Mouse (Mus musculus): ENCODE data around the gene Gm28374. TPM values are rescaled to one million over a fixed set of nuclear protein-coding genes. Genes with fewer than 3 reads are reported as not detected.

The Gm28374 gene
- polyA plus RNA-seq, 1 experiment, result 0.26 TPM

- Histone ChIP-seq H3K79me2 (ENCODE audit: control insufficient read depth, insufficient read depth) (peaks cover 17% of the 10 kb centered on the region), H3K36me3 (ENCODE audit: control insufficient read depth, insufficient read depth) (peaks cover 3% of the 10 kb centered on the region)
- peak in 2 of 3 experiments; percentile 38 to 77 for TF ChIP-seq MYOG (IDR thresholded peaks at IDR 0.05; ENCODE audit: control insufficient read depth in 1 of 3, insufficient read depth in 1 of 3, insufficient read length in 2 of 3, low read depth in 2 of 3)
- TF ChIP-seq REST (IDR thresholded peaks at IDR 0.05; ENCODE audit: insufficient read depth, insufficient read length), result no peak
- TF ChIP-seq POLR2AphosphoS2 (IDR thresholded peaks at IDR 0.05; ENCODE audit: insufficient read length, low read depth), result peak; percentile 64
- TF ChIP-seq TCF3 (IDR thresholded peaks at IDR 0.05; ENCODE audit: insufficient read length, low read depth), result no peak
- no peak for TF ChIP-seq TCF12 (IDR thresholded peaks at IDR 0.05; ENCODE audit: insufficient read depth, poor library complexity, severe bottlenecking)
- TF ChIP-seq SRF (IDR thresholded peaks at IDR 0.05; ENCODE audit: control insufficient read depth, insufficient read length, low read depth), result peak; percentile 78
- TF ChIP-seq MYOD1 (IDR thresholded peaks at IDR 0.05; ENCODE audit: control insufficient read depth in 1 of 3, insufficient read length in 2 of 3, low read depth in 2 of 3), result peak in 2 of 3 experiments; percentile 44 to 52
- TF ChIP-seq CEBPB (IDR thresholded peaks at IDR 0.05; ENCODE audit: insufficient read depth, poor library complexity, severe bottlenecking), result 0 out of 2 replicates have a peak, but pooled peaks have one; percentile 1
- TF ChIP-seq POLR2A (IDR thresholded peaks at IDR 0.05; ENCODE audit: insufficient read length, low read depth), result peak; percentile 55
- TF ChIP-seq E2F4 (IDR thresholded peaks at IDR 0.05; ENCODE audit: insufficient read depth), result no peak
- TF ChIP-seq MAX (IDR thresholded peaks at IDR 0.05; ENCODE audit: low read depth), result peak; percentile 75
- no peak for TF ChIP-seq USF1 (IDR thresholded peaks at IDR 0.05; ENCODE audit: low read depth)
Observed at GRCm38 (mm10) chr19:6076564-6077393, 5.3 kb downstream of the Gm28374 start, which contains the start of gene Vps51. Gene Vps51, minus strand, starts transcription at chr19:6077231.

GRCm38 (mm10) chr19:6073889-6074288, 8.2 kb downstream of the Gm28374 start:
- Histone ChIP-seq H3K36me3 (ENCODE audit: control insufficient read depth, insufficient read depth) (peaks cover 3% of the 10 kb centered on the region), H3K4me2 (ENCODE audit: low read depth) (no peak overlapping the region), H3K27me3 (ENCODE audit: control insufficient read depth, insufficient read depth, insufficient read length) (no peaks in the 10 kb centered on the region), H3K4me3 (no peak overlapping the region), H3K79me2 (ENCODE audit: control insufficient read depth, insufficient read depth) (peaks cover 17% of the 10 kb centered on the region), H3ac (ENCODE audit: control insufficient read depth, insufficient read length) (no peak overlapping the region)
- no peak for TF ChIP-seq SRF (IDR thresholded peaks at IDR 0.05; ENCODE audit: control insufficient read depth, insufficient read length, low read depth)
- TF ChIP-seq POLR2AphosphoS2 (IDR thresholded peaks at IDR 0.05; ENCODE audit: insufficient read length, low read depth), result no peak
- TF ChIP-seq REST (IDR thresholded peaks at IDR 0.05; ENCODE audit: insufficient read depth, insufficient read length), result no peak
- no peak for TF ChIP-seq MYOD1 (IDR thresholded peaks at IDR 0.05; ENCODE audit: control insufficient read depth in 1 of 3, insufficient read length in 2 of 3, low read depth in 2 of 3)
- TF ChIP-seq USF1 (IDR thresholded peaks at IDR 0.05; ENCODE audit: low read depth), result no peak
- no peak for TF ChIP-seq TCF12 (IDR thresholded peaks at IDR 0.05; ENCODE audit: insufficient read depth, poor library complexity, severe bottlenecking)
- TF ChIP-seq E2F4 (IDR thresholded peaks at IDR 0.05; ENCODE audit: insufficient read depth), result no peak
- no peak for TF ChIP-seq MAX (IDR thresholded peaks at IDR 0.05; ENCODE audit: low read depth)
- TF ChIP-seq MYOG (IDR thresholded peaks at IDR 0.05; ENCODE audit: control insufficient read depth in 1 of 3, insufficient read depth in 1 of 3, insufficient read length in 2 of 3, low read depth in 2 of 3), result no peak
- TF ChIP-seq TCF3 (IDR thresholded peaks at IDR 0.05; ENCODE audit: insufficient read length, low read depth), result no peak
- no peak for TF ChIP-seq CEBPB (IDR thresholded peaks at IDR 0.05; ENCODE audit: insufficient read depth, poor library complexity, severe bottlenecking)
- TF ChIP-seq POLR2A (IDR thresholded peaks at IDR 0.05; ENCODE audit: insufficient read length, low read depth), result no peak

More at GRCm38 (mm10) chr19:6076564-6077393, 5.3 kb downstream of the Gm28374 start, which contains the start of gene Vps51:
- Histone ChIP-seq H3K27me3 (ENCODE audit: control insufficient read depth, insufficient read depth, insufficient read length) (no peaks in the 10 kb centered on the region), H3ac (ENCODE audit: control insufficient read depth, insufficient read length) (peak within 1 kb of the TSS; percentile 17), H3K4me3 (peak within 1 kb of the TSS; percentile 65), H3K4me2 (ENCODE audit: low read depth) (peak within 1 kb of the TSS; percentile 95)

GRCm38 (mm10) chr19:6071261-6071660, 10.8 kb downstream of the Gm28374 start:
- H3K36me3 ChIP-seq (ENCODE audit: control insufficient read depth, insufficient read depth), result peaks cover 3% of the 10 kb centered on the region
- peaks cover 14% of the 10 kb centered on the region for H3K79me2 ChIP-seq (ENCODE audit: control insufficient read depth, insufficient read depth)
- H3K4me3 ChIP-seq, result no peak overlapping the region
- H3ac ChIP-seq (ENCODE audit: control insufficient read depth, insufficient read length), result no peak overlapping the region
- no peak overlapping the region for H3K4me2 ChIP-seq (ENCODE audit: low read depth)
- TF ChIP-seq REST (IDR thresholded peaks at IDR 0.05; ENCODE audit: insufficient read depth, insufficient read length), result no peak
- TF ChIP-seq CEBPB (IDR thresholded peaks at IDR 0.05; ENCODE audit: insufficient read depth, poor library complexity, severe bottlenecking), result no peak
- TF ChIP-seq USF1 (IDR thresholded peaks at IDR 0.05; ENCODE audit: low read depth), result no peak
- TF ChIP-seq MYOD1 (IDR thresholded peaks at IDR 0.05; ENCODE audit: control insufficient read depth in 1 of 3, insufficient read length in 2 of 3, low read depth in 2 of 3), result no peak
- TF ChIP-seq MAX (IDR thresholded peaks at IDR 0.05; ENCODE audit: low read depth), result no peak
- no peak for TF ChIP-seq TCF12 (IDR thresholded peaks at IDR 0.05; ENCODE audit: insufficient read depth, poor library complexity, severe bottlenecking)
- no peak for TF ChIP-seq SRF (IDR thresholded peaks at IDR 0.05; ENCODE audit: control insufficient read depth, insufficient read length, low read depth)
- TF ChIP-seq POLR2AphosphoS2 (IDR thresholded peaks at IDR 0.05; ENCODE audit: insufficient read length, low read depth), result no peak
- no peak for TF ChIP-seq MYOG (IDR thresholded peaks at IDR 0.05; ENCODE audit: control insufficient read depth in 1 of 3, insufficient read depth in 1 of 3, insufficient read length in 2 of 3, low read depth in 2 of 3)
- no peaks in the 10 kb centered on the region for H3K27me3 ChIP-seq (ENCODE audit: control insufficient read depth, insufficient read depth, insufficient read length)

GRCm38 (mm10) chr19:6070571-6071250, 11.3 kb downstream of the Gm28374 start:
- no peaks in the 10 kb centered on the region for H3K27me3 ChIP-seq (ENCODE audit: control insufficient read depth, insufficient read depth, insufficient read length)
- no peak overlapping the region for H3K4me3 ChIP-seq
- TF ChIP-seq REST (IDR thresholded peaks at IDR 0.05; ENCODE audit: insufficient read depth, insufficient read length) (no peak), E2F4 (IDR thresholded peaks at IDR 0.05; ENCODE audit: insufficient read depth) (no peak), USF1 (IDR thresholded peaks at IDR 0.05; ENCODE audit: low read depth) (no peak), MYOG (IDR thresholded peaks at IDR 0.05; ENCODE audit: control insufficient read depth in 1 of 3, insufficient read depth in 1 of 3, insufficient read length in 2 of 3, low read depth in 2 of 3) (no peak), TCF12 (IDR thresholded peaks at IDR 0.05; ENCODE audit: insufficient read depth, poor library complexity, severe bottlenecking) (no peak), MAX (IDR thresholded peaks at IDR 0.05; ENCODE audit: low read depth) (no peak), POLR2AphosphoS2 (IDR thresholded peaks at IDR 0.05; ENCODE audit: insufficient read length, low read depth) (no peak), TCF3 (IDR thresholded peaks at IDR 0.05; ENCODE audit: insufficient read length, low read depth) (no peak), MYOD1 (IDR thresholded peaks at IDR 0.05; ENCODE audit: control insufficient read depth in 1 of 3, insufficient read length in 2 of 3, low read depth in 2 of 3) (no peak), POLR2A (IDR thresholded peaks at IDR 0.05; ENCODE audit: insufficient read length, low read depth) (no peak), SRF (IDR thresholded peaks at IDR 0.05; ENCODE audit: control insufficient read depth, insufficient read length, low read depth) (no peak), CEBPB (IDR thresholded peaks at IDR 0.05; ENCODE audit: insufficient read depth, poor library complexity, severe bottlenecking) (no peak)
- peaks cover 11% of the 10 kb centered on the region for H3K79me2 ChIP-seq (ENCODE audit: control insufficient read depth, insufficient read depth)
- H3K4me2 ChIP-seq (ENCODE audit: low read depth), result no peak overlapping the region
- H3ac ChIP-seq (ENCODE audit: control insufficient read depth, insufficient read length), result no peak overlapping the region
- peaks cover 3% of the 10 kb centered on the region for H3K36me3 ChIP-seq (ENCODE audit: control insufficient read depth, insufficient read depth)

Data from myocyte (in vitro differentiated cells).